Mouse (Mus musculus): ENCODE results near the gene Tbx21. TPM values are rescaled to one million over a fixed set of nuclear protein-coding genes. Genes with fewer than 3 reads are reported as not detected.

Gene Tbx21
- 0.55 and 0.73 TPM in 2 replicates for polyA plus RNA-seq (2012; rRNA removed)

DNA sequence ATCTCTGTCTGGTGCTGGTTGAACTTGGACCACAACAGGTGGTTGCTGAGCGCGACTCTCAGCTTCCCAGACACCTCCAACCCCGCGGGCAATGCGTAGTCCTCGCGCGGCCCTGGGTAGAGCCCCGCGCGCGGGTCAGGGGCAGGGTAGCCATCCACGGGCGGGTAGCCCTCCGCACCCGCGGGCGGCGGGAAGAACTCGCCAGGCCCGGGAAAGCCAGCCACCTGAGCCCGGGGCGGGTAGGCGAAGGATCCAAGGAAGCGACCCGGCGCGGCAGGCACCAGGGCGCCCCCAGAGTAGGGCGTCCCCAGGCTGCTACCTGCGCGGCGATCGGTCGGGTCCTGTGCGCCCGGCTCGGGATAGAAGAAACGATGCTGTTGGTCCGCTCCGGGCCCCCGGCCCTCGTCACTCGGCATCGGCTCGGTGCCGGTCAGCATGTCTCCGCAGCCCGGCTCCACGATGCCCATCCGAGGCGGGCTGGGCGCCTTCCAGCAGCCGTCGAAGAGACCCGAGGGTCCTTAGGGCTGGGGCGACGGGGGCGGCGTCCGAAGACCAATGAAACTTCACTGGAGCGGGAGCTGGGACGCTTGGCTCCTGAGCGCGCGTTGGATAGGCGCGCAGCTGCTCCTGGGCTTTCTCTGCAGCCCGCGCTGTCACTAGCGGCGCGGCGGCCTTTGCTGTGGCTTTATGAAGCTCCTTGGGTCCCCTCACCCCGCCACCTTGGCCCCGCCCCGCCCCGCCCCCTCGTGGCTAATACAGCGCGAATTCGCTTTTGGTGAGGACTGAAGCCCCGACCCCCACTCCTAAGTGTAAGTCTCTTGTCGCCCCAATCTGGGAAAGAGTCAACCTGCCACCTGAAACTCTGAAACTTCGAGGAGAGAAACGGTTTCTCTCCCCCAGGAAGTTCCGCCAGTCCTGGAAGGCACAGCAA is at the start of gene Tbx21:
Tbx21 (minus strand) TSS at position 661 of the 931 bp plus-strand sequence.

DNA sequence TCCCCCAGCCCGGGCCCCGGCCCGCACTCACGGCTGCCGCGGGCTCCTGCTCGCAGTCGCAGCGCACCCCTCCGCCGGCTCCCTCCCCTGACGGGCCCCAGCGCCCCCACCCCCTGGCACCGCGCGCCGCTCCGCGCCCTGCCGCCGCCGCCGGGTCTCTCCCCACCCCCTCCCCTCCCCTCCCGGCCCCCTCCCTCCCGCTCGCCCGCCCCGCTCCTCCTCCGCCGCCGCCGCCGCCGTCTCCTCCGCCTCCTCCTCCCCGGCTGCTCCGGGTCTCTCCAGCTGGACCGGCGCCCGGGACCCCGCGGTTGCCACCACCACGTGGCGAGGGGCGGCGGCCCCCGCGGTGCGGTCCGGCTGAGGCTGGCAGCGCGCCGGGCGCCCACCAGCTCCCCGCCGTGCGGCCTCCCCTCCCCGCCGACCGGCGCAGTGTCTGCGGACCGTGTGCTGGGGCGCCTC is 36.2 kb upstream of the Tbx21 start, which contains the start of gene Tbkbp1:
Tbkbp1 (minus strand) TSS at position 153 of the 459 bp plus-strand sequence.

DNA sequence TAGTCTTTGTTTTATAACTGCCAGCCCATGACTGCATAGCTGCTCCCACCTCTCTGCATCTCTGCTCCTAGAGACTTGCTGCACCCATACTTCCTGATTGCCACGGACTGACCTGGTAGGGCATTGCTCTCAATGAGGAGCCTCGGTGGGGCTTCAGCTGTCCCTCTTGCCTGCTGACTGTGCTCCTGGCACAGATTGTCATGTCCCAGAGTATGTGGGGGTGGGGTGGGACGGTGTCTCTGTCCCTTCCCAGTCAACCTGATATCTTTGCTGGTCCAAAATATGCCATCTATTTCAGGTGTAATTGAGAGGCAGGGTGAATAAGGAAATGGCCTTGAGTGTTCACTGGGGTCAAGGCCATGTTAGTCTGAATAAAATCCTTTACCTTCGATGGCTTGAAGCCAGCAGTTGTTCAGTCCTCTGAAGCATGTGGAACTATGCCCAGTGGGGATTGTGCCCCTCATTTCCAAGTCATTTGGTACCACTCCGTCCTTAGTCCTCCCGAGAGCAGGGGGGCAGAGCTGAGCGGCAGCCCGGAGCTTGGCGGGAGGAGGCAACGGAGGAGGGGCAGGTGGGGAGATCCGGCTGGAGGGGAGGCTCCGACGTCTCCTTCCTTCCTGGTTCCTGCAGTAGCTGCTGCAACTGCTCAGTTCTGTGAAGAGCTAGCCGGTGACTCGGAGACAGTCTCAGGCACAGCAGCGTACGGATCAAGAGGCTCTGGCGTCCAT is 64.8 kb downstream of the Tbx21 start, which contains the start of gene Osbpl7:
Osbpl7 (plus strand) TSS at position 413 of the 728 bp plus-strand sequence.

Other genes starting within 250 kb of the Tbx21 start
- gene Cdk5rap3, start 198.8 kb downstream of the Tbx21 start, polyA plus RNA-seq (2012; rRNA removed): 68.0 and 72.3 TPM in 2 replicates
- 0.08 TPM in 1 of 2 replicates, not detected in the other for gene Prr15l, start 187.2 kb downstream of the Tbx21 start, polyA plus RNA-seq (2012; rRNA removed)
- gene Pnpo, start 171.3 kb downstream of the Tbx21 start, polyA plus RNA-seq (2012; rRNA removed): 15.3 and 15.4 TPM in 2 replicates
- gene Sp2, start 132.4 kb downstream of the Tbx21 start, polyA plus RNA-seq (2012; rRNA removed): 6.9 and 8.5 TPM in 2 replicates
- gene Sp6, start 101.9 kb downstream of the Tbx21 start, polyA plus RNA-seq (2012; rRNA removed): 0.78 and 0.79 TPM in 2 replicates
- 11.7 and 12.0 TPM in 2 replicates for gene Scrn2, start 85.4 kb downstream of the Tbx21 start, polyA plus RNA-seq (2012; rRNA removed)
- gene Lrrc46, start 73.9 kb downstream of the Tbx21 start, polyA plus RNA-seq (2012; rRNA removed): 1.9 and 2.1 TPM in 2 replicates
- 55.0 and 58.4 TPM in 2 replicates for gene Mrpl10, start 73.8 kb downstream of the Tbx21 start, polyA plus RNA-seq (2012; rRNA removed)
- gene Osbpl7, start 64.7 kb downstream of the Tbx21 start, polyA plus RNA-seq (2012; rRNA removed): 13.8 TPM in 2 replicates
- gene Tbkbp1, start 36.2 kb upstream of the Tbx21 start, polyA plus RNA-seq (2012; rRNA removed): 56.0 and 57.9 TPM in 2 replicates
- gene Kpnb1, start 72.5 kb upstream of the Tbx21 start, polyA plus RNA-seq (2012; rRNA removed): 92.2 and 97.5 TPM in 2 replicates
- 110 and 113 TPM in 2 replicates for gene Npepps, start 165.3 kb upstream of the Tbx21 start, polyA plus RNA-seq (2012; rRNA removed)
- 26.2 and 26.3 TPM in 2 replicates for gene Mrpl45, start 200.4 kb upstream of the Tbx21 start, polyA plus RNA-seq (2012; rRNA removed)
- gene Gpr179, start 236.7 kb upstream of the Tbx21 start, polyA plus RNA-seq (2012; rRNA removed): 0.25 and 0.34 TPM in 2 replicates
- 35.7 and 37.6 TPM in 2 replicates for gene Socs7, start 247.2 kb upstream of the Tbx21 start, polyA plus RNA-seq (2012; rRNA removed)

Measured in central nervous system, embryonic 18 days (tissue).